Mouse (Mus musculus) cerebellum, adult 2 months (tissue): ENCODE results near the gene Nsl1. TPM values are rescaled to one million over a fixed set of nuclear protein-coding genes. Genes with fewer than 3 reads are reported as not detected.
"Not testable (repeated sequence)": the region's sequence is repeated elsewhere in the genome, so short reads cannot be mapped to it uniquely, and the experiment has no call there.

Experiments
- DNase-seq, 2 experiments: peaks; one replicate each; pipeline ENCODE4 v3.0.0; 2021
- H3K27ac ChIP-seq: fragments of 200-500 bp; 2 replicates; pipeline ENCODE4 v1.5.1; 2012; ENCODE audit warnings: low read length, control low read depth, inconsistent platforms; ENCODE audit not compliant: insufficient read depth
- H3K27me3 ChIP-seq: fragments of 200-500 bp; 2 replicates; pipeline ENCODE4 v1.6.1; 2012; ENCODE audit warnings: inconsistent platforms, mild to moderate bottlenecking, low read length, moderate library complexity; ENCODE audit not compliant: control insufficient read depth, insufficient read depth
- H3K4me1 ChIP-seq: fragments of 200-500 bp; 2 replicates; pipeline ENCODE4 v1.6.1; 2011; ENCODE audit warnings: low read length; ENCODE audit not compliant: control insufficient read depth, insufficient read depth
- H3K4me3 ChIP-seq: fragments of 200-500 bp; replicated peaks from 2 replicates; pipeline ENCODE3; 2011; ENCODE audit warnings: mild to moderate bottlenecking, low read depth, low read length, control low read depth; ENCODE audit not compliant: insufficient read depth
- CTCF ChIP-seq: fragments of 200-500 bp; IDR thresholded peaks from 2 replicates; pipeline ENCODE4 v1.5.1; 2011; ENCODE audit warnings: low read depth, mild to moderate bottlenecking, control low read depth, low read length, moderate library complexity, borderline replicate concordance; ENCODE audit not compliant: insufficient read depth
- POLR2A ChIP-seq: fragments of 200-500 bp; IDR thresholded peaks from 2 replicates; pipeline ENCODE4 v1.6.1; 2011; ENCODE audit warnings: low read length, control low read depth, borderline replicate concordance; ENCODE audit not compliant: insufficient read depth
- WGBS: fragments of 180-500 bp; shearing (Covaris S2); methylation state at CpG from one replicate; pipeline ENCODE4 v1.1.7; 2018; 5-methylcytosine and 5-hydroxymethylcytosine counted together
- polyA plus RNA-seq: library from polyadenylated mRNA; depleted of rRNA; stranded (reverse); fragments of >200 nt; gene quantifications from 2 replicates; pipeline ENCODE4 v1.2.3, GENCODE M21; 2012

Nsl1 gene
- polyA plus RNA-seq, 1 experiment, result 0.59 TPM

DNA sequence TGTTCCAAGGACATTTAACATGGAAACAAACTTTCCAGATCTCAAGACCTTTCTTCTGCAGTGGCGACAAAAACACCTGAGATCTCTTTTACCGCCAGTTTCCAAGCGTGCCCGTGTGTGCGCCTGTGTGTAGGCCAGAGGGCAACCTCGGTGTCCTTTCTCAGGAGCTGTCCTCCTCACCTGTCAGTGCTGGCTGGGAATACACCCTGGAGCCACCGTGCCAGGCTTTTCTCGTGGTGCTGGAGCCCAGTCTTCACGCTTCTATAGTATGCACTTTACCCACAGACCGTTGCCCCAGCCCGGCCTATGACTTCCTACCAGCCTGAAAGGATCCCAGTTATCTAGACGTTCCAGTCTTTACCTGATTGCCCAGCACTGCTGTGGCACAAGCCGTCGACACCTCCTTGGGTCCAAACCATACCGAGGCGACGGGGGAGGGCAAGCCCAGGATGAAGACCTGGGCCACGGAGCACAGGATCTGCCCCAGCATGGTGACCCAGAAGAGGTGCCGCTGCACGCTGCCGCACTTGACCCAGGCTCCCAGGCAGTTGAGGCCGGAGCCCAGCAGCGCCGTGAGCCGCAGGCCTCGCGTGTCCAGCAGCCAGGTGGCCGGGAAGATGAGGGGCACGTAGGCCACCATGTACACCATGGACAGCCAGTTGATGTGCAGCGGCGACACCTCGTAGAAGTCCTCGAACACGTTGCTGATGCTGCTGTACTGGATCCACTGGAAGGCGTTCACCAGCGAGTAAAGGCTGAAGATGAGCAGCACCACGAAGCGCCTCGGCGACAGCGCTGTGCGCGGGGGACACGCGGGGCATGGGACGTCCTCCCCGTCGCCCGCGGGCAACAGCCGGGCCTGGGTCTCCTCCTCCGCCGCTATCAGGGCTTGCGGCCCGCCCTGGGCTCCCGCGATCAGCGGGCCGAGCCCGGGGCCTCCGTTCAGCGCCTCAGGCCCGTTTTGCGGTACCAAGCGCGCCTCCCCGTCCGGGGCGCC is 37.5 kb upstream of the Nsl1 start:
- WGBS, result under 1% methylated on average over 69 of the region's 69 CpGs
- Histone ChIP-seq H3K4me1 (no peaks in the 10 kb centered on the region), H3K27ac (peak overlapping the region; percentile 15), H3K4me3 (peak overlapping the region; percentile 76), H3K27me3 (no peaks in the 10 kb centered on the region)
- no peak for TF ChIP-seq CTCF
- TF ChIP-seq POLR2A, result no peak
- DNase-seq, result peak in 1 of 2 experiments; percentile 49

DNA sequence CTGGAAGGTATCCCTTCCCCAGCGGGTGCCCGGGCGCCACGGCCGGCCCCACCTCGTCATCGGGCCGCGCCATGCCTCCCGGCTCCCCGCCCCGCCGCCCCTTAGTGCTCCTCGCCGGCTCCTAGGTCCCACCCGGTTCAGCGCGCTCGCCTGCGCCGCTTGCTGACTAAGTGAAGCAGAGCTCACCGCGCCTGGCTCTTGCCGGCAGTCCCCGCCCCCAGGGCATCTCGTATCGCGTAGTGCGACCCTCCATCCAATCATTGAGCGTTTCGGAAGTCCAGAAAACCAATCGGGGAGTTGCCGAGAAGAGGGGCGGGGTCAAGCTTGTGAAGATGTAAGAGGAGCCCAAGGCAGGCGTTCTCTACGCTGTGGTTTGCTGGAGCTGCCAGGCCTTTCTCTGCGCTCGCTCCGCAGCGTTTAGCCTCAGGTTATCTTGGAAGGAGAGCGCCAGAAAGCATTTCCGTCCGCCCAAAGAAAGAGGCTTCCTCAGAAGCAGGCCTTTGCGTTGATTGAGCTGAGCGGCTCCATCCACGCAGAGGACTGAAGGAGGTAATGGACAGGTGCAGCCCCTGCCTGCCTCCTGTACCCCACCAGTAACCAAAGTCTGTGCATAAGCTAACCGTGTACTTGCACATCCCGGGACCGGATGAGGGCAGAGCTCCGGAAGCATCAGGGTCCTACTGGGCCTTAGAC is 36.6 kb upstream of the Nsl1 start, which contains the start of gene Flvcr1:
Flvcr1 (minus strand) TSS at position 138 of the 693 bp plus-strand sequence.
- TF ChIP-seq CTCF (no peak; the same call in 1 of the 2 replicates), POLR2A (peak; percentile 96)
- WGBS, result under 1% methylated on average over 49 of the region's 50 CpGs

GRCm38 (mm10) chr1:191030182-191030581 is 32.6 kb upstream of the Nsl1 start:
- WGBS, result 62% methylated on average over 10 of the region's 10 CpGs
- TF ChIP-seq CTCF (no peak), POLR2A (no peak)
- DNase-seq, result no peak
- H3K27me3 ChIP-seq, result no peaks in the 10 kb centered on the region
- no peak overlapping the region for H3K27ac ChIP-seq
- no peak overlapping the region for H3K4me3 ChIP-seq
- H3K4me1 ChIP-seq, result no peaks in the 10 kb centered on the region

More for the DNA sequence above, 36.6 kb upstream of the Nsl1 start, which contains the start of gene Flvcr1:
- Histone ChIP-seq H3K27ac (peak within 1 kb of the TSS; percentile 84), H3K27me3 (no peaks in the 10 kb centered on the region), H3K4me1 (no peaks in the 10 kb centered on the region), H3K4me3 (peak within 1 kb of the TSS; percentile 79)
- peak; percentile 98 to 99 for DNase-seq

GRCm38 (mm10) chr1:191030922-191031425 is 31.8 kb upstream of the Nsl1 start:
- not testable (repeated sequence) for H3K4me3 ChIP-seq, H3K27me3 ChIP-seq, DNase-seq, H3K27ac ChIP-seq, H3K4me1 ChIP-seq
- WGBS, result 81% methylated on average over 6 of the region's 6 CpGs

- Histone ChIP-seq H3K27me3 (no peaks in the 10 kb centered on the region), H3K4me1 (no peaks in the 10 kb centered on the region), H3K4me3 (no peak overlapping the region), H3K27ac (no peak overlapping the region)
- no peak for DNase-seq
- 18% methylated on average over 4 of the region's 4 CpGs for WGBS
- TF ChIP-seq CTCF (no peak), POLR2A (no peak)
Observed at GRCm38 (mm10) chr1:191035649-191036048, 27.2 kb upstream of the Nsl1 start.

- no peak for DNase-seq
- Histone ChIP-seq H3K27me3 (no peaks in the 10 kb centered on the region), H3K4me3 (no peak within 1 kb of the TSS), H3K27ac (no peak within 1 kb of the TSS), H3K4me1 (no peaks in the 10 kb centered on the region)
- 77% methylated on average over 6 of the region's 6 CpGs for WGBS
- TF ChIP-seq POLR2A (no peak), CTCF (no peak)
Observed at GRCm38 (mm10) chr1:191036554-191037334, 26.1 kb upstream of the Nsl1 start, which contains the start of gene Spata45. Spata45 (plus strand) TSS chr1:191036639.

GRCm38 (mm10) chr1:191037999-191038398 is 24.8 kb upstream of the Nsl1 start:
- TF ChIP-seq CTCF, result no peak
- no peak for TF ChIP-seq POLR2A
- Histone ChIP-seq H3K27me3 (no peaks in the 10 kb centered on the region), H3K4me1 (no peaks in the 10 kb centered on the region), H3K4me3 (no peak overlapping the region), H3K27ac (no peak overlapping the region)
- WGBS, result 87% methylated on average over 4 of the region's 4 CpGs
- no peak for DNase-seq
